Mouse (Mus musculus) lung, adult 2 months (tissue): Measurements from ENCODE around the gene Mcam. TPM values are rescaled to one million over a fixed set of nuclear protein-coding genes. Genes with fewer than 3 reads are reported as not detected.

Source experiments
- DNase-seq: peaks from one replicate; pipeline ENCODE4 v3.0.0; 2022
- H3K4me1 ChIP-seq: fragments of 200-500 bp; 2 replicates; pipeline ENCODE4 v1.6.1; 2011; ENCODE audit warnings: low read length; ENCODE audit not compliant: control insufficient read depth, insufficient read depth
- H3K4me3 ChIP-seq: fragments of 200-500 bp; replicated peaks from 2 replicates; pipeline ENCODE3; 2011; ENCODE audit warnings: low read depth, mild to moderate bottlenecking, control low read depth, low read length; ENCODE audit errors: extremely low read depth
- CTCF ChIP-seq: fragments of 200-500 bp; IDR thresholded peaks from 2 replicates; pipeline ENCODE4 v1.5.1; 2011; ENCODE audit warnings: mild to moderate bottlenecking, low read length, control low read depth; ENCODE audit not compliant: insufficient read depth
- POLR2A ChIP-seq: fragments of 200-500 bp; IDR thresholded peaks from 2 replicates; pipeline ENCODE4 v1.6.1; 2011; ENCODE audit warnings: low read depth, mild to moderate bottlenecking, control low read depth, low read length, borderline replicate concordance; ENCODE audit errors: extremely low read depth
- WGBS: fragments of 180-500 bp; shearing (Covaris S2); methylation state at CpG from one replicate; pipeline ENCODE4 v1.1.7; 2018; 5-methylcytosine and 5-hydroxymethylcytosine counted together
- polyA plus RNA-seq: library from polyadenylated mRNA; depleted of rRNA; stranded (reverse); fragments of >200 nt; gene quantifications from 2 replicates; pipeline ENCODE4 v1.2.3, GENCODE M21; 2012; rRNA removed

Mcam gene
- polyA plus RNA-seq, 1 experiment, result 209 TPM

DNA sequence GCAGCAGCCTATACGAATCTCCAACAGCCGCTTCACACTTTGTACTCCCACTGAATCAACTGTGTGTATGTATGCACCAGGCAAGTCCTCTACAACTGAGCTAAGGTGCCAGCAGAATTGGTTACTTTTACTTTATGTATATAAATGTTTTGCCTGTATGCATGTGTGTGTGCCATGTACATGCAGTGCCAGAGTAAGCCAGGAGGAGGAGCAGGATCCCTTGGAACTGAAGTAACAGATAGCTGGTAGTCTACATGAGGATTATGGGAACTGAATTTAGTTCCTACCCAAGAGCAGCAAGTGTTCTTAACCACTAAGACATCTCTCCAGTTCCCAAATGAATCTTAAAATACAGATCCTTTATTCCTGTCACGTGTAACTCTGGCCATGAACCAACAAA, 48.0 kb downstream of the Mcam start:
- peak; percentile 58 for DNase-seq
- TF ChIP-seq CTCF (peak; percentile 41; the same call in 1 of the 2 replicates), POLR2A (no peak)
- no peaks in the 10 kb centered on the region; the same call in 1 of the 2 replicates for H3K4me1 ChIP-seq
- 86% methylated on average over 3 of the region's 3 CpGs for WGBS
- no peak overlapping the region for H3K4me3 ChIP-seq

DNA sequence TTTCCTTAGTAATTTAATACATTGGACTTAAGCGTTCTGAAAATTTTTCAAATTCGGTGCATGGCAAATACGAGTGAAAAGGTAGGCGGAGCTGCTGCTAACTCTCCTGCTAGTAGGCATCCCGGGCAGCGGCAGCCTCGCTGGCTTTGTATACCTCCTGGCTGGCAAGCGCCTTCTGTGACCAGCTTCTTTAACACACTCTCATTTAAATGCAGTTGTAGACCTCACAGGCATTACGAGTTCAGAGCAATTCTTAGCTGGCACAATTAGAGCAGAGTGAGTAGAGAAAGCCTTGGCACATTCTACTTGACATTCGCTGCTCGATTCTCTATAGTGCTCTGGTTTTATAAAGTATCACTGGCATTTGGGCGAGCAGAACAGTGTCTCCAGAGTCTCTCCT, 54.0 kb downstream of the Mcam start:
- Histone ChIP-seq H3K4me3 (no peak overlapping the region), H3K4me1 (peaks cover 5% of the 10 kb centered on the region; the same call in 1 of the 2 replicates)
- TF ChIP-seq CTCF, result no peak
- no peak for TF ChIP-seq POLR2A
- DNase-seq, result no peak
- WGBS, result 73% methylated on average over 12 of the region's 12 CpGs

DNA sequence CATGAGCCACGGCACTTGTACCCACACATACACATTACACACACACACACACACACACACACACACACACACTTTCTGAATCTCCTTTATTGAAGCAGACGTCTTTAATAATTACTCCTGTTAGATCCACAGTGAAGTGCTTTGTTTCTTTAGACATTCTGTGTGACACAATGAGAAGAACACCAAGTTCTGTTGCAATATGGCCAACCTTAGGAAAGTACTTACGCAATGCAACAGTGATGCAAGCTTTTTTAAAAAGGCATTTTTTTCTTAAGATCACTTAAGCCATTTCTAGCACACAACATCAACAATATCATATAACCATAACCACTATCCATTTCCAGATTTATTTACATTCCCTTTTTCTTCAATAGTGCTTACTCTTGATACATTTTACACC, 56.9 kb downstream of the Mcam start:
- Histone ChIP-seq H3K4me1 (peaks cover 9% of the 10 kb centered on the region), H3K4me3 (no peak overlapping the region)
- TF ChIP-seq CTCF (no peak), POLR2A (no peak)
- 51% methylated on average over 3 of the region's 3 CpGs for WGBS
- no peak for DNase-seq

DNA sequence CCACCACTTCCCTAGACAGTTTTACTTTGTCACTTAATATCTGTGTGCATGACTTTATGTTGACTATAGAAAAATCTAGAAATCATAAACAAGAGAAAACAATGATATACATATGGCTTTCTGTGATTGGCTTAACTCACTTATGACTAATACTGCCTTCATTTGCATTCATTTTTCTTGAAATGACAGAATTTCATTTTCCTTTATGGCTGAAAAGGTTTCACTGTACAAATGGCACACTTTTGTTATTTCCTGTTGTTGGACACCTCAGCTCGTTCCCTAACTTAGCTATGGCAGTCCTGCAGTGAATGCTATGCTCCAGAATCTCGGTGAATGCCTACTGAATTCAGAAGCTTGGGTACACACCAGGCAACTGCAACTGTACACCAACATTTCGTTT, 58.0 kb downstream of the Mcam start:
- 73% methylated on average over 3 of the region's 3 CpGs for WGBS
- TF ChIP-seq POLR2A, result no peak
- TF ChIP-seq CTCF, result no peak
- Histone ChIP-seq H3K4me1 (peaks cover 9% of the 10 kb centered on the region), H3K4me3 (no peak overlapping the region)
- no peak for DNase-seq

Other genes starting within 250 kb of the Mcam start
- 22.0 and 34.3 TPM in 2 replicates for gene Thy1, start 91.1 kb upstream of the Mcam start, polyA plus RNA-seq
- gene Usp2, start 67.4 kb upstream of the Mcam start, polyA plus RNA-seq, result 5.7 and 9.2 TPM in 2 replicates
- 0.25 and 0.34 TPM in 2 replicates for gene Mfrp, start 32.7 kb upstream of the Mcam start, polyA plus RNA-seq
- 29.0 and 31.0 TPM in 2 replicates for gene C1qtnf5, start 27.2 kb upstream of the Mcam start, polyA plus RNA-seq
- 0.27 TPM in 1 of 2 replicates, not detected in the other for gene Gm49380, start 21.0 kb upstream of the Mcam start, polyA plus RNA-seq
- gene Rnf26, start 21.0 kb upstream of the Mcam start, polyA plus RNA-seq, result 24.6 and 25.0 TPM in 2 replicates
- 9.0 and 14.2 TPM in 2 replicates for gene Cbl, start 99.6 kb downstream of the Mcam start, polyA plus RNA-seq
- gene Ccdc153, start 106.2 kb downstream of the Mcam start, polyA plus RNA-seq, result 13.8 and 26.9 TPM in 2 replicates
- gene Pdzd3, start 117.0 kb downstream of the Mcam start, polyA plus RNA-seq, result 0.11 and 0.12 TPM in 2 replicates
- gene Nlrx1, start 134.1 kb downstream of the Mcam start, polyA plus RNA-seq, result 15.0 and 15.8 TPM in 2 replicates
- gene Abcg4, start 154.1 kb downstream of the Mcam start, polyA plus RNA-seq, result 1.7 and 1.9 TPM in 2 replicates
- 16.9 and 21.3 TPM in 2 replicates for gene Hinfp, start 171.2 kb downstream of the Mcam start, polyA plus RNA-seq
- gene C2cd2l, start 185.8 kb downstream of the Mcam start, polyA plus RNA-seq, result 77.9 and 88.0 TPM in 2 replicates
- 50.0 and 58.7 TPM in 2 replicates for gene Dpagt1, start 191.6 kb downstream of the Mcam start, polyA plus RNA-seq
- 41.3 and 50.1 TPM in 2 replicates for gene H2afx, start 200.2 kb downstream of the Mcam start, polyA plus RNA-seq
- gene Hmbs, start 209.8 kb downstream of the Mcam start, polyA plus RNA-seq, result 21.8 and 27.7 TPM in 2 replicates
- gene Vps11, start 227.2 kb downstream of the Mcam start, polyA plus RNA-seq, result 21.6 and 30.2 TPM in 2 replicates
- gene Hyou1, start 245.0 kb downstream of the Mcam start, polyA plus RNA-seq, result 43.2 and 49.6 TPM in 2 replicates